ENCODE assay signal across 15 mouse cellular contexts in genomic region chr7:117494210-117494609, GRCm38 (mm10).
DNase-seq lines count a peak whose midpoint lies in the region; ATAC-seq lines count a peak whose summit lies in the region.
"Had no signal": no experiment of that assay in that cellular context is flagged by ENCODE, and none has a peak within 500 bp of the region (broad histone marks: within the 10 kb centered on the region; RNA-seq: fewer than 3 reads in every experiment).

No protein-coding gene starts in this region.

- ATAC-seq in hindbrain, embryonic 16.5 days: no peak
- ATAC-seq in hindbrain, embryonic 14.5 days (ENCODE audit: low FRiP score): no peak
- ATAC-seq in embryonic facial prominence, embryonic 15.5 days (ENCODE audit: insufficient number of reproducible peaks, low FRiP score, low TSS enrichment, low read depth): peak; percentile 27; the same call in 1 of the 2 replicates
- no peak for ATAC-seq in intestine, embryonic 15.5 days

- WGBS in hindbrain, embryonic 16.5 days: 91% methylated on average over 6 of the region's 6 CpGs
- WGBS in hindbrain, embryonic 14.5 days: 94% methylated on average over 6 of the region's 6 CpGs
- 54% methylated on average over 6 of the region's 6 CpGs for WGBS in embryonic facial prominence, embryonic 15.5 days
- WGBS in intestine, embryonic 15.5 days: 90% methylated on average over 6 of the region's 6 CpGs

- no peak overlapping the region for H3K4me2 ChIP-seq in hindbrain, embryonic 16.5 days (ENCODE audit: low read length)
- H3K4me2 ChIP-seq in hindbrain, embryonic 14.5 days (replicated peaks): no peak overlapping the region
- H3K4me2 ChIP-seq in embryonic facial prominence, embryonic 15.5 days (replicated peaks): no peak overlapping the region
- H3K4me2 ChIP-seq in intestine, embryonic 15.5 days (replicated peaks): no peak overlapping the region
- H3K4me2 ChIP-seq: lung, embryonic 15.5 days; neural tube, embryonic 12.5 days had no signal

- H3K4me1 ChIP-seq in hindbrain, embryonic 16.5 days (ENCODE audit: control insufficient read depth, insufficient read depth, low read depth, low read length): peaks cover 9% of the 10 kb centered on the region
- H3K4me1 ChIP-seq in hindbrain, embryonic 14.5 days (replicated peaks; ENCODE audit: control insufficient read depth, insufficient read depth, low read length): no peaks in the 10 kb centered on the region
- peaks cover 12% of the 10 kb centered on the region; the same call in 1 of the 2 replicates for H3K4me1 ChIP-seq in embryonic facial prominence, embryonic 15.5 days
- H3K4me1 ChIP-seq in intestine, embryonic 15.5 days (replicated peaks): no peaks in the 10 kb centered on the region
- H3K4me1 ChIP-seq: neural tube, embryonic 12.5 days had no signal

- no peaks in the 10 kb centered on the region for H3K27me3 ChIP-seq in hindbrain, embryonic 16.5 days (replicated peaks; ENCODE audit: control insufficient read depth, insufficient read depth, low read length)
- H3K27me3 ChIP-seq in hindbrain, embryonic 14.5 days (ENCODE audit: control insufficient read depth, insufficient read depth, low read length): no peaks in the 10 kb centered on the region
- no peaks in the 10 kb centered on the region for H3K27me3 ChIP-seq in embryonic facial prominence, embryonic 15.5 days
- H3K27me3 ChIP-seq in intestine, embryonic 15.5 days (replicated peaks): no peaks in the 10 kb centered on the region
- H3K27me3 ChIP-seq: lung, embryonic 15.5 days; neural tube, embryonic 12.5 days had no signal

- no peak overlapping the region for H3K4me3 ChIP-seq in hindbrain, embryonic 16.5 days (ENCODE audit: low read length)
- no peak overlapping the region for H3K4me3 ChIP-seq in hindbrain, embryonic 14.5 days (replicated peaks; ENCODE audit: low read length)
- no peak overlapping the region for H3K4me3 ChIP-seq in embryonic facial prominence, embryonic 15.5 days (replicated peaks)
- no peak overlapping the region for H3K4me3 ChIP-seq in intestine, embryonic 15.5 days (replicated peaks)
- H3K4me3 ChIP-seq: lung, embryonic 15.5 days; neural tube, embryonic 12.5 days had no signal

- H3K27ac ChIP-seq in hindbrain, embryonic 16.5 days (ENCODE audit: low read depth, low read length): peak overlapping the region; percentile 42; the same call in 1 of the 2 replicates
- H3K27ac ChIP-seq in hindbrain, embryonic 14.5 days: no peak overlapping the region
- no peak overlapping the region for H3K27ac ChIP-seq in embryonic facial prominence, embryonic 15.5 days (replicated peaks)
- no peak overlapping the region for H3K27ac ChIP-seq in intestine, embryonic 15.5 days
- H3K27ac ChIP-seq: lung, embryonic 15.5 days; neural tube, embryonic 12.5 days had no signal

- no peak for DNase-seq in hindbrain, embryonic 14.5 days (ENCODE audit: low spot score)
- DNase-seq in heart, adult 9 months (ENCODE audit: low spot score in 2 of 2): peak; percentile 79 to 80
- peak; percentile 40 for DNase-seq in lung, postnatal 36 days
- DNase-seq in frontal cortex, postnatal 10 days (ENCODE audit: low spot score in 2 of 2): no peak
- DNase-seq in ovary, adult 18-20 months (ENCODE audit: low spot score): no peak
- DNase-seq: adrenal gland, postnatal 25 days; cerebellum, postnatal 36 days; kidney, adult 2 months; midbrain, embryonic 14.5 days had no signal

- H3K9me3 ChIP-seq in hindbrain, embryonic 16.5 days (ENCODE audit: control insufficient read depth, low read length): no peaks in the 10 kb centered on the region
- H3K9me3 ChIP-seq in hindbrain, embryonic 14.5 days (ENCODE audit: control insufficient read depth, low read length): no peaks in the 10 kb centered on the region
- no peaks in the 10 kb centered on the region for H3K9me3 ChIP-seq in embryonic facial prominence, embryonic 15.5 days (replicated peaks)
- no peaks in the 10 kb centered on the region for H3K9me3 ChIP-seq in intestine, embryonic 15.5 days
- H3K9me3 ChIP-seq: lung, embryonic 15.5 days; neural tube, embryonic 12.5 days had no signal

- no peaks in the 10 kb centered on the region for H3K36me3 ChIP-seq in hindbrain, embryonic 16.5 days (ENCODE audit: control insufficient read depth, insufficient read depth, low read length)
- H3K36me3 ChIP-seq in hindbrain, embryonic 14.5 days (replicated peaks; ENCODE audit: control insufficient read depth, insufficient read depth): no peaks in the 10 kb centered on the region
- H3K36me3 ChIP-seq in embryonic facial prominence, embryonic 15.5 days: no peaks in the 10 kb centered on the region
- no peaks in the 10 kb centered on the region for H3K36me3 ChIP-seq in intestine, embryonic 15.5 days
- H3K36me3 ChIP-seq: G1E; lung, embryonic 15.5 days; neural tube, embryonic 12.5 days had no signal

- no peak overlapping the region for H3K9ac ChIP-seq in hindbrain, embryonic 16.5 days (ENCODE audit: low read depth, low read length)
- H3K9ac ChIP-seq in hindbrain, embryonic 14.5 days: no peak overlapping the region
- no peak overlapping the region for H3K9ac ChIP-seq in embryonic facial prominence, embryonic 15.5 days
- H3K9ac ChIP-seq in intestine, embryonic 15.5 days: no peak overlapping the region
- H3K9ac ChIP-seq: lung, embryonic 15.5 days; neural tube, embryonic 12.5 days had no signal

Comparison
In these comparisons a context has a peak if more than half of its experiments do, and no peak if none do; other contexts are left out.
1. DNase-seq: peak in heart, adult 9 months (2 of 2) and lung, postnatal 36 days (single experiment); none in hindbrain, embryonic 14.5 days (single experiment), frontal cortex, postnatal 10 days (0 of 2) and ovary, adult 18-20 months (single experiment).